In the genomic region with DNA sequence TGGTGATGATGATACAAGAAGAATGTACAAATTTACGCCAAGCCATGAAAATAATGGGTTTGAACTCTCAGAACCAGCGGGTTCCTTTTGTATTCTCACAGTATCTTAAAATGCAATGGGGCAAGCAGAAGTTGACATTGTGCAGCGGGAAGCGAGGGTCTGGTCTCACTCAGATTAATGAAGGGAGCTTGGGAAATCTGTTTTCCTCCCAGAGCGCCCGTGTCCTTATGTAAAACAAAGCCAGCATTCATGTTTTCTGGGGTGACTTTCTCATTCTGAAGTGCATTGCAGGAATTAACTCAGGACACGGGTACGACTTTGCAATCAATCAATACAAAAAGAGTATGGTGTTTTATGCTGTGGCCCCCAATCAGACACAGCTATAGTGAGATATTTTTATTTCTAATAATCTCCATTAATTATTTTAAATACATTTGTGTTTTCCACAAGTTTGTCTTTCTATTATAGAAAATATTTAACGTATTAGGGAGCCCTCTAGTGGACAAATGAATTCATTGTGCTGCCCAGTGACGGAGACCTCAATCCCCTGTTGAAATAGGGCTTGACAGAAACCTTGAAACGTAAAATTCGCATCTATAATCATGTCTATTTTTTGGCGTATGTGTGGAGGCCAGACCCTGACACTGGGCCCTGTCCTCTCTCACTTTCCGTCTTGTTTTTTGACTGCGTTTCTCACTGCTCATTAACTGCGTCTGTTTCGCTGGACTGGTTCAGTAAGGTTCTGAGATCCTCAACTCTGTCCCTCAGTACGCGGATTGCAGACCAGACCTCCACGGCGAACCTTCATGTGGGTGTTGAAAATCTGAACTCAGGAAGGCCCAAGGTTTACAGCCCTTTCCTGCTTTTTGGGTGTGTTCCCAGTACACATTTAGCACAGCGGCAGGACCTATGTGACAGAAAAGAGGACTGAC, we compare ENCODE assay signal across 8 mouse cellular contexts. TPM values are rescaled to one million over a fixed set of nuclear protein-coding genes. Genes with fewer than 3 reads are reported as not detected.
DNase-seq lines count a peak whose midpoint lies in the region; ATAC-seq and TF ChIP-seq lines count a peak whose summit lies in the region.

No protein-coding gene starts in this region.

- H3K4me3 ChIP-seq in bone marrow macrophage, adult 2 months (ENCODE audit: insufficient read depth, low read length): no peak overlapping the region
- H3K4me3 ChIP-seq in heart, embryonic 12.5 days: no peak overlapping the region
- no peak overlapping the region for H3K4me3 ChIP-seq in thymus, adult 2 months (ENCODE audit: control insufficient read depth, insufficient read depth, low read length)

- no peak overlapping the region for H3K27ac ChIP-seq in bone marrow macrophage, adult 2 months (ENCODE audit: insufficient read depth, low read depth, low read length)
- H3K27ac ChIP-seq in heart, embryonic 12.5 days (ENCODE audit: poor library complexity, severe bottlenecking): no peak overlapping the region
- no peak overlapping the region for H3K27ac ChIP-seq in thymus, adult 2 months (ENCODE audit: control insufficient read depth, insufficient read depth, low read length)

- H3K4me2 ChIP-seq in heart, embryonic 12.5 days: peak overlapping the region; percentile 50

- no peaks in the 10 kb centered on the region for H3K36me3 ChIP-seq in heart, embryonic 12.5 days
- no peaks in the 10 kb centered on the region for H3K36me3 ChIP-seq in thymus, adult 2 months (ENCODE audit: control insufficient read depth, insufficient read depth, low read length)

- DNase-seq in layer of hippocampus, adult 9-10 months (ENCODE audit: low spot score): peak; percentile 56
- DNase-seq in layer of hippocampus, postnatal 36 days: no peak
- DNase-seq in layer of hippocampus, postnatal 14 days (ENCODE audit: low spot score in 2 of 2): peak; percentile 38 to 66
- peak; percentile 4 for DNase-seq in naive thymus-derived CD4-positive, alpha-beta T cell, adult 2 months (ENCODE audit: low read depth)
- no peak for DNase-seq in gastrocnemius, adult 8-10 months (ENCODE audit: low spot score in 2 of 2)
- no peak for DNase-seq in thymus, adult 2 months

- H3K9me3 ChIP-seq in heart, embryonic 12.5 days (replicated peaks): 0 out of 2 replicates have a peak, but pooled peaks cover 1% of the 10 kb centered on the region

- TF ChIP-seq POLR2A in bone marrow macrophage, adult 2 months (IDR thresholded peaks at IDR 0.05; ENCODE audit: borderline replicate concordance, low read depth, low read length): no peak
- TF ChIP-seq POLR2A in thymus, adult 2 months (IDR thresholded peaks at IDR 0.05; ENCODE audit: control insufficient read depth, extremely low read depth, insufficient read depth, low read length, poor library complexity): no peak

- H3K4me1 ChIP-seq in bone marrow macrophage, adult 2 months (ENCODE audit: control insufficient read depth, insufficient read depth, low read length): no peaks in the 10 kb centered on the region
- H3K4me1 ChIP-seq in heart, embryonic 12.5 days (replicated peaks): no peaks in the 10 kb centered on the region
- no peaks in the 10 kb centered on the region for H3K4me1 ChIP-seq in thymus, adult 2 months (replicated peaks; ENCODE audit: control insufficient read depth, insufficient read depth, low read length)

- ATAC-seq in heart, embryonic 12.5 days (ENCODE audit: insufficient number of reproducible peaks, low FRiP score): no peak

- peak; percentile 37; the same call in 1 of the 2 replicates for TF ChIP-seq CTCF in bone marrow macrophage, adult 2 months (IDR thresholded peaks at IDR 0.05; ENCODE audit: low read depth, low read length)
- TF ChIP-seq CTCF in thymus, adult 2 months (IDR thresholded peaks at IDR 0.05; ENCODE audit: borderline replicate concordance, control insufficient read depth, extremely low read depth, insufficient read depth, low read length, poor library complexity): no peak

- H3K27me3 ChIP-seq in heart, embryonic 12.5 days (replicated peaks): no peaks in the 10 kb centered on the region
- H3K27me3 ChIP-seq in thymus, adult 2 months (ENCODE audit: control insufficient read depth, insufficient read depth, low read length): no peaks in the 10 kb centered on the region

- no peak overlapping the region for H3K9ac ChIP-seq in heart, embryonic 12.5 days

- 41% methylated on average over 22 of the region's 22 CpGs for WGBS in heart, embryonic 12.5 days
- WGBS in thymus, adult 2 months: 58% methylated on average over 22 of the region's 22 CpGs

RNA-seq across cellular contexts. Expression of a gene that starts 24.6 kb away (rescaled TPM):
- under 1 TPM; 0.37 to 0.43 TPM for total RNA-seq in layer of hippocampus, postnatal 36 days (2021)
- not detected in 2 replicates for polyA plus RNA-seq in bone marrow macrophage, adult 2 months (2012; ENCODE audit: insufficient read depth, insufficient read length, missing spikeins)
- polyA plus RNA-seq in heart, embryonic 12.5 days (2016; fragmentation: Nextera tagmentation; extraction: Ambion mirVana): not detected in 2 replicates
- total RNA-seq in layer of hippocampus, postnatal 14 days (2021): 1 to 10 TPM; 2.0 to 2.2 TPM
- not detected for total RNA-seq in gastrocnemius, adult 8-10 months (2022)
- polyA plus RNA-seq in thymus, adult 2 months (2012; rRNA removed): 0.08 and 0.17 TPM in 2 replicates

Comparison
In these comparisons a context has a peak if more than half of its experiments do, and no peak if none do; other contexts are left out.
1. DNase-seq: peak in layer of hippocampus, adult 9-10 months (single experiment), layer of hippocampus, postnatal 14 days (2 of 2) and naive thymus-derived CD4-positive, alpha-beta T cell, adult 2 months (single experiment); none in layer of hippocampus, postnatal 36 days (0 of 2), gastrocnemius, adult 8-10 months (0 of 2) and thymus, adult 2 months (single experiment).